Mouse (Mus musculus): ENCODE data around the gene Ms4a4c.
"Not testable (repeated sequence)": the region's sequence is repeated elsewhere in the genome, so short reads cannot be mapped to it uniquely, and the experiment has no call there.

The Ms4a4c gene

DNA sequence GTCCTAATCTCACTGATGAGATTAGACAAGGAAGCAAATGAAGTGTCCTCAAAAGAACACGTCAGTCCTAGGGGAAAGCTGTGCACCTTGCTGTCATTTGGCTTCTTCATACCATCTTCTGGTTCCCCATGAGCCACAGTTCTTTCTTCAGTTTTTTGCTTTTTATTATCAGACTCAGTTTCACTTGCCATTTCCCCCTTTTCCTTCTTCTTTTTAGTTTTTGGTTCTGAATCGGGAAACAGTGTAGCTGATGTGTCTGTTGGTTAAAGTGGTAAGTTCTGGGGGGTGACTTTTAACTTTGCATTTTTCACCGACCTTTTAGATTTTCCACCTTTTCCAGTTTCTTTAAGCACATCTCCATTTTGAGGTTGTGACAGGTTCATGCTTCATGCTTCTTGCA, at the start of gene Ms4a4c:
Gene Ms4a4c (plus strand): TSS at position 244 of the 400 bp plus-strand sequence.
- no peak for DNase-seq (ENCODE audit: low spot score in 2 of 2)

GRCm38 (mm10) chr19:11355730-11356129, 48.8 kb upstream of the Ms4a4c start:
- DNase-seq (ENCODE audit: low spot score in 2 of 2), result no peak

- DNase-seq (ENCODE audit: low spot score in 2 of 2), result no peak
Observed at GRCm38 (mm10) chr19:11360106-11360505, 44.5 kb upstream of the Ms4a4c start.

GRCm38 (mm10) chr19:11362002-11362401, 42.6 kb upstream of the Ms4a4c start:
- DNase-seq (ENCODE audit: low spot score in 2 of 2), result no peak

DNA sequence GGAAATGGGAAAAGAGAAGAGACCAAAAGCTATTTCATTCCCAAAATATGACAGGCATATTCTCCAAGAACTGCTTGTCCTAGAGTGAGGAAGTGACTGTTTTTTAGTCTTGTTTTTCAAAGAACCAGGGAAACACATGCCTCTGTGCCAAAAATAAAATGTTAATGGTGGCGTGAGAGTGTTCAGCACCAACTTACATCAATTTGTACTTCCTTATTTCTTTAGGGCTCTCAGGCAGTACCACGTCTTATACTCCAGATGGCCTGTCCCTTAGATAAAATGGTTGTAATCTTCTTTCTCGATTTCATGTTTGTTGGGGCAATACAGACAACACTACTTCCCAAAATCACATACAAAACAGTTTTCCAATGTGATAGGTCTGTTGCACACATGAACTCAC, 36.3 kb upstream of the Ms4a4c start:
- no peak for DNase-seq (ENCODE audit: low spot score in 2 of 2)

DNA sequence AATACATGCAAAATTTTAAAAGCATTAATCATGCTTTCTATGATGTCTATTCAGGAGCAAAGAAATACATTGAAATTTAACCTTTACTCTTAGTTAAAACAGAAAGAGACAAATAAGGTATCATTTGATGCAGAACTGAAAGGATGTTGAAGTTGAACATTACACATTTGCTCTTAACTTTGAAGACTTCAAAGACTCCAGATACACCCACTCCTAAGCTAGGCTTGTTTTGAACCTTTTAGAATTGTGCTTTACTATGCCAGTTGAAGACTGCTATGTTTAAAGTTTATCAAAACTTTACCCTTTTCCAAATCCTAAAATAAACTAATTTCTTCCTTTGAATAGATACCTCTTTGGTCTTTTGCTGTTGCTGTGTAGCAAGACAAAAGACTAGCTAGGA, 33.4 kb upstream of the Ms4a4c start:
- DNase-seq (ENCODE audit: low spot score in 2 of 2), result no peak

GRCm38 (mm10) chr19:11375273-11375672, 29.3 kb upstream of the Ms4a4c start, which contains the start of gene Ms4a4a:
Gene Ms4a4a (plus strand): TSS chr19:11375523.
- DNase-seq (ENCODE audit: low spot score in 2 of 2), result no peak

DNA sequence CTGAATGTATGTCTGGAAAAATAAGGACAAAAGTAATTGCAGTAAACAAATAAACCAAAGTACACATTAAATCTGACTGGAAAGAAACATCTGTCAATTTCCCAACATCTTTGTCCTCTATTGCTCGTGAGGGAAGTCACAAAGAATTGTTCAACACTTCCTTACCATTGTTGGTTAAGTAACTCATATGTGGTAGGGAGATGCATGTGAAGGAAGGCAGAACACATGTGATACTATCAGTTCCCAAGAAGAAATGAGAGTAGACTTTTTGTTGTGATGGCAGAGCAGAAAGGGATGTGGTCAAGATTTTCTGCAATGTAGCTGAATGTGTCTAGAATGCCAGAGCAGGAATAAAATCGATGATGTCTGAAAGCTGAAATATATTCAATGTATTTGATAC, 28.2 kb upstream of the Ms4a4c start:
- DNase-seq (ENCODE audit: low spot score in 2 of 2), result no peak

- DNase-seq (ENCODE audit: low spot score in 2 of 2), result no peak
Observed at GRCm38 (mm10) chr19:11387109-11387508, 17.5 kb upstream of the Ms4a4c start.

DNA sequence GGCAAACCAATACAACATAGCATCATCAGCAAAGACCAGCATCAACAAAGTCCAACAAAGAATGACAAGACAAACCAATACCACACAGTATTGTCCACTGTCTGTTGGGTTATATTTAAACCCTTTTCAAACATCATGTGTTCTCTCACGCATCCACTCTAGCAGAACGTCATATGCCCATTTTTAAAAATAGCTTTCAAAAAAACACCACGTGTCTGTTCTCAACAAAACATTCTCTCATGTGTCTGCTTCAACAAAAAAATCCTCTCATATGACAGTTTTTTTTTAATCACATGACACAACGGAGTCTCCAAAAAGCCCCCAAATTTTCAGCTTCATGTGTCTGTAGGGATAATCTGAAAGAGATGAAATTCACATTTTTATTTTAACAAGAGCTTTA, 16.9 kb upstream of the Ms4a4c start:
- no peak for DNase-seq (ENCODE audit: low spot score in 2 of 2)

DNA sequence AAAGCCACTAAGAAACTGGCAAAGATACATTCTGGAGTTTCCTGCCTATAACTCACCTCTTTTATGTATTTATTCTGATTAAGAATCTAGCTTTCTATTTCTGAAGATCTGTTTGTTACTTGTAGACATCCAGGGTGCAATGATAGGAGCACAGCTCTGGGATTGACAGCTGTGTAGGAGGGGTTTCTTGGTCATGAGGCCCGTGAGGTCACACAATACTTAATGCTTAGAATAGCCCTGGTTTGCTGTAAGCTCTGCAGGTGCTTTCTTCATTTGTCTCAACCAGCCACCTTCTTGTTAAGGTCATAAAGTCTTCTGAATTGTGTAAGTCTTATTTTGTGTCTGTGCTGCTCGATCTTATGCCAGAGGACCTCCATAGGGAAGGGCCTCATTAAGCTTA, 15.6 kb upstream of the Ms4a4c start:
- DNase-seq (ENCODE audit: low spot score in 2 of 2), result no peak

DNA sequence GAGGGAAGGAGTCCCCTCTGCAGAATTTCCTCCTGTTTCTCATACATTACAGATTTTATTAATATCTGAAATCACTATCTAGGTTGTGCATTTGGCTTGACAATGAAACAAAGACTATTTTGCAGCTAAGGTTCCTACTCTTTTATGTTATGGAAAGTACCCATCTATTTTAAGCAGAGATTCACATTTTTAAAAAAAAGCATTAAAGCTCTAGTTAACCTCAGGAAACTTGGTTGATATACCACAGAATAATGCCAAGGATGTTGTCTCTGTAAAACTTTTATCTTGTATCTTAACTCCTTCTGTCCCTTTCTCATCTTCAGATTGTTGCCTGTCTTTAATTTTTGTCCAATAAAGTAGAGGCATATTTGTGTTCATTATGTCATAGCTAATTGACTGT, 8.8 kb upstream of the Ms4a4c start:
- no peak for DNase-seq (ENCODE audit: low spot score in 2 of 2)

- DNase-seq (ENCODE audit: low spot score in 2 of 2), result no peak
Observed at GRCm38 (mm10) chr19:11407428-11407827, 2.9 kb downstream of the Ms4a4c start.

DNA sequence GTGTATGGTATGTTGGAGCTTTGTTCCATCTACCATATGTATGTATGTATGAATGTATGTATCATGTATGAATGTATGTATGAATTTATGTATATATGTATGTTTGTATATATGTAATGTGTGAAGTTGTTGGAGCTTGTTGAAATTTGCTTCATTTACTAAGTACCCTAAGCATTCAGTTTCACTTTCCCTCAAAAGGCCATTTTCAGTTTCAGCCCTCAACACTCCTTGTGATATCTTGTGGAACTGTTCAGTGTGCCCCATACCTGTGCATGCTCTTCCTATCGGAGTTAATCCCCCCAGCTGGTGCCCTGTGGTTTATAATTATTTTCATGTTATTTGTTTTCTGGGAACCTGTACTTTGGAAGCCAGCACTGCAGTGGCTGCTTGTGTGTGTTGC, 4.0 kb downstream of the Ms4a4c start:
- no peak for DNase-seq (ENCODE audit: low spot score in 2 of 2)

GRCm38 (mm10) chr19:11411640-11412039, 7.1 kb downstream of the Ms4a4c start:
- no peak for DNase-seq (ENCODE audit: low spot score in 2 of 2)

GRCm38 (mm10) chr19:11414084-11414483, 9.5 kb downstream of the Ms4a4c start:
- DNase-seq (ENCODE audit: low spot score in 2 of 2), result no peak

- DNase-seq (ENCODE audit: low spot score in 2 of 2), result no peak
Observed at GRCm38 (mm10) chr19:11415581-11415980, 11.0 kb downstream of the Ms4a4c start.

DNA sequence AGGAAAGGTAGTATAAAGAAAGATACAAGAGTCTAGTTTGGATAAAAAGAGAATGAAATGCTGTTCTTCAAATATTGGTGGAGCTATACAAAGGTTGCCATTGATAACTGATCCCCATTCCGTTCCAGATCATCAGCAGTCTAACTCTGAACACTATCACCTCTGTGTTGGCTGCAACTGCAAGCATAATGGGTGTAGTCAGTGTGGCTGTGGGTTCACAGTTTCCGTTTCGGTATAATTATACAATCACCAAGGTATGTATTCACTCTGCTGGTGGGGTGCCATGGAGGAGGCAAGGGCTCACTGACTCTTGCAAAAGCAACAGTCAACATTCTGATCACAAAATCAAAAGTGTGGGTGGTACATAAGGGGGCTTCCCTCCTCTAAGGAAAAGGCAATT, 14.3 kb downstream of the Ms4a4c start:
- DNase-seq (ENCODE audit: low spot score in 2 of 2), result not testable (repeated sequence)

DNA sequence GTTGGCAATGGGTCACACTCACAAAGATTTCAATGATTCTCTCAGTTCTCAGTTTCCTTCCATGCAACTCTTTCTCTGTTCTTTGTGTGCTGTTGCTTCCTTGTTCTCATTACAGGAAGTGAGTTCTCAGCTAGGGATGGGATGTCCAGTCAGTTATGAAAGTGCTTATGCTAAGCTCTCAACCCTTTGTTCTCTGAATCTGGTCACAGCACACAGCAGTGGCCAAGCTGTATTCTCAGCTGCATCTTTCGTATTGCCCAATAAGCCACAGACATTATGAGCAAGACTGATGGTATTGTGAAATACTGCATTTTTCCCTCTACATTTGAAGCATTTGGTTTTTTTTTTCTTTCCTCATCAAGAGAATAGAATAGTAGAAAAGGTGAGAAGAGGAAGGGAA, 26.6 kb downstream of the Ms4a4c start:
- not testable (repeated sequence) for DNase-seq (ENCODE audit: low spot score in 2 of 2)

GRCm38 (mm10) chr19:11435058-11435834, 30.7 kb downstream of the Ms4a4c start:
- no peak for DNase-seq (ENCODE audit: low spot score in 2 of 2)

DNA sequence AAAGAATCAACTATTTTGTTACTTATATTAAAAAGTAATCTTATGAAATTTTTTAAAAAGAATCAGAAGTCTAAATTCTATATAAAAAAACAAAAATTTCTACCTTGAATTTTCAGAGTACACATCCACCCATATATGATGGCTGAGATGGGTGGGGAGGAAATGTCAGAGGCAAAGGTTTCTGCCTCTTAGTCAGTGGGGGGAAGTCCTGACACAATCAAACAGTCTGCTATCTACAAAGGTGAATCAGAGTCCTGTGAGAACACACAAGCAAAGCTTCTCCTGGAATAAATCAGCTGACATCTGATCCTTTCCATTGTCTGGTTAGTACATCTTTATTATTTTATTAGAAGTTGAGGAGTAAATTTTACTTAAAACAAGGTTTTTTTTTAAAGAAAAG, 38.8 kb downstream of the Ms4a4c start, which contains the start of gene Ms4a4b:
Gene Ms4a4b (plus strand): TSS at position 216 of the 400 bp plus-strand sequence.
- DNase-seq (ENCODE audit: low spot score in 2 of 2), result no peak

GRCm38 (mm10) chr19:11443964-11444363, 39.4 kb downstream of the Ms4a4c start:
- DNase-seq (ENCODE audit: low spot score in 2 of 2), result no peak

DNA sequence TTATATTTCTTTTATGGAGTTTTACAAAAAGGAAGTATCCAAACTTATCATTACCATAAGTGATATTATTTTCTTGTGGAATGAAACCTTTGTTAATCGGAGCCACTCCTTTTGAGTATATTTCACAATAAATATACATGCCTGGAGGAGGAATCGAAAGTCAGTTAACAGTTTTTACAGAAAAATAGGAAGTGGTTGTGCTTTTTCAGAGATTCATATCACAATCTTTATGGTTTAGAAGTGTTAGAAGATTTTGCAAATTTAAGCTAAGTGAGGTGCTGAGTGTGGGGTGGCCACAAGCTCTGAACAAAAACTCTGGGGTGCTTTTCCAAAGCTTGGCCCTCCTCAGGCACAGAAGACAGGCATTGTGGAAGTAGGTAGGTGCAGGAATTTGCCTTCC, 42.7 kb downstream of the Ms4a4c start:
- DNase-seq (ENCODE audit: low spot score in 2 of 2), result no peak

GRCm38 (mm10) chr19:11459041-11459440, 54.5 kb downstream of the Ms4a4c start:
- not testable (repeated sequence) for DNase-seq (ENCODE audit: low spot score in 2 of 2)
